Mouse (Mus musculus) heart, adult 2 months (tissue): ENCODE measurements around the gene Ccdc124.

Source experiments
- CTCF ChIP-seq: fragments of 200-600 bp; IDR thresholded peaks from 2 replicates; pipeline ENCODE4 v1.8.1; 2022; ENCODE audit warnings: antibody characterized with exemption, mild to moderate bottlenecking, moderate library complexity
- EP300 ChIP-seq: fragments of 200-500 bp; IDR thresholded peaks from 2 replicates; pipeline ENCODE4 v1.6.1; 2011; ENCODE audit warnings: low read depth, low read length, control low read depth; ENCODE audit not compliant: insufficient read depth
- POLR2A ChIP-seq: fragments of 200-500 bp; IDR thresholded peaks from 2 replicates; pipeline ENCODE4 v1.6.1; 2011; ENCODE audit warnings: mild to moderate bottlenecking, low read depth, low read length, control low read depth; ENCODE audit not compliant: insufficient read depth

GRCm38 (mm10) chr8:70880126-70880525 lies 6.4 kb upstream of the Ccdc124 start:
- no peak for TF ChIP-seq POLR2A
- TF ChIP-seq EP300: no peak
- peak; percentile 23 for TF ChIP-seq CTCF
